Mouse (Mus musculus): Measurements from ENCODE around the gene Mrtfa. TPM values are rescaled to one million over a fixed set of nuclear protein-coding genes. Genes with fewer than 3 reads are reported as not detected.

The Mrtfa gene
- polyA plus RNA-seq, 1 experiment from 2014 or later: 23.8 TPM

DNA sequence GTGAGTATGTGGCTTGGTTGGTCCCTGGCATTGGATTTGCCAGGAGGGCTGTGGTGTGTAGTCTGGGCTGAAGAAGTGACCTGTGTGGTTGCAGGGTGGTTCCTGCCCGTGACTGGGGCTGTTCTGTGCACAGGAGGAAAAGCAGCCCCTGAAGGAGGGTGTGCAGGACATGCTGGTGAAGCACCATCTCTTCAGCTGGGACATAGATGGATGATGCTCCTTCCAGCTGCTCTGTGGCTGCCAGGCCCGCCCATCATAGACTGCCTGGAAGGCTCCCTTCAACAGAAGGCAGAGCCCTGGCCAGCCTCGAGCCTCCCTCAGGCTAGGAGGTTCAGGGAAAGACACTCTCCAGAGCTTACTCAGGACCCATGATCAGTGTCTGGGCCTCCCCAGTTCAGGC lies 179.0 kb downstream of the Mrtfa start:
- H3K36me3 ChIP-seq (ENCODE audit: control insufficient read depth, insufficient read depth, low read length): peaks cover 3% of the 10 kb centered on the region; the same call in 1 of the 2 replicates
- no peaks in the 10 kb centered on the region for H3K9me3 ChIP-seq (ENCODE audit: control insufficient read depth, low read length)
- no peak for ATAC-seq (ENCODE audit: insufficient read depth, low FRiP score, low TSS enrichment)
- H3K4me2 ChIP-seq (ENCODE audit: low read depth): no peak overlapping the region
- H3K9ac ChIP-seq (ENCODE audit: low read length): no peak overlapping the region
- no peak overlapping the region for H3K4me3 ChIP-seq (ENCODE audit: low read depth, low read length)
- H3K27me3 ChIP-seq (ENCODE audit: control insufficient read depth, insufficient read depth, low read length): no peaks in the 10 kb centered on the region
- WGBS: 66% methylated on average over 3 of the region's 3 CpGs
- DNase-seq (ENCODE audit: low spot score): no peak
- H3K27ac ChIP-seq (ENCODE audit: low read depth, low read length): no peak overlapping the region
- H3K4me1 ChIP-seq (ENCODE audit: control insufficient read depth, insufficient read depth, low read length): no peaks in the 10 kb centered on the region

DNA sequence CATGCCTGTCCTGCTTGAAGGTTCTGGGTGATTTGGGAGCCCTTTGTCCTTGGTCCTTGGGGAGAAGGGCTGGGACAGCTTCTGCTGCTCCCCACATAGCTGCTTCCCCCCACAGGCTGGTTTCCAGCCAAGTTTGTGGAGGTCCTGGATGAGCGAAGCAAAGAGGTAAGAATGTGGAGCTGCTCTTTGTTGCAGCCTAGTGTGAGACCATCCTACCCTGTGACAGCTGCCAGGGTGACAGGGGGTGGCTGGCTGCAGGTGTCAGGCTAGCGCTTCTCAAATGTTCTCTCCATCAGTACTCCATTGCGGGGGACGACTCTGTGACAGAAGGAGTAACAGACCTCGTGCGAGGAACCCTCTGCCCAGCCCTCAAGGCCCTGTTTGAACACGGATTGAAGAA lies 180.4 kb downstream of the Mrtfa start:
- ATAC-seq (ENCODE audit: insufficient read depth, low FRiP score, low TSS enrichment) (no peak), DNase-seq (ENCODE audit: low spot score) (no peak)
- no peaks in the 10 kb centered on the region for H3K4me1 ChIP-seq (ENCODE audit: control insufficient read depth, insufficient read depth, low read length)
- no peaks in the 10 kb centered on the region for H3K9me3 ChIP-seq (ENCODE audit: control insufficient read depth, low read length)
- no peaks in the 10 kb centered on the region for H3K27me3 ChIP-seq (ENCODE audit: control insufficient read depth, insufficient read depth, low read length)
- 90% methylated on average over 7 of the region's 7 CpGs for WGBS
- H3K36me3 ChIP-seq (ENCODE audit: control insufficient read depth, insufficient read depth, low read length): no peaks in the 10 kb centered on the region; the same call in 1 of the 2 replicates
- no peak overlapping the region for H3K4me2 ChIP-seq (ENCODE audit: low read depth)
- H3K9ac ChIP-seq (ENCODE audit: low read length): no peak overlapping the region
- no peak overlapping the region for H3K4me3 ChIP-seq (ENCODE audit: low read depth, low read length)
- no peak overlapping the region for H3K27ac ChIP-seq (ENCODE audit: low read depth, low read length)

DNA sequence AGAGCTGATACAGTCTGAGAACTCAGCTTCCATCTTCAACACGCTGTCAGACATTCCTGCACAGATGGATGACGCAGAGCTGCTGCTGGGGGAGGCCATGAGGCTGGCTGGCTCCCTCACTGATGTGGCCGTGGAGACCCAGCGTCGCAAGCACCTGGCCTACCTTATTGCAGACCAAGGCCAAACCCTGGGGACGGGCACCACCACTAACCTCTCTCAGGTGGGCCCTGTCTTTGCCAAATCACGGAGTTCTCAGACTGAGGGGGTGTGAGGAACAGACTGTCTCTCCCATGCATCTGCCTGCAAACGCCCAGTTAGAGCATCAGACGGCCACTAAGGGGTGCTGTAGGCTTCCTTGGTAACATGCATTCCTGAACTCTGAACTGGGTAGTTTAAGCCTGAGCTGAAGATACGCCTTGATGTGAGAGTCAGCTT lies 181.9 kb downstream of the Mrtfa start:
- Histone ChIP-seq H3K9ac (ENCODE audit: low read length) (no peak overlapping the region), H3K27ac (ENCODE audit: low read depth, low read length) (no peak overlapping the region), H3K4me1 (ENCODE audit: control insufficient read depth, insufficient read depth, low read length) (no peaks in the 10 kb centered on the region), H3K27me3 (ENCODE audit: control insufficient read depth, insufficient read depth, low read length) (no peaks in the 10 kb centered on the region), H3K4me3 (ENCODE audit: low read depth, low read length) (no peak overlapping the region), H3K9me3 (ENCODE audit: control insufficient read depth, low read length) (no peaks in the 10 kb centered on the region), H3K36me3 (ENCODE audit: control insufficient read depth, insufficient read depth, low read length) (no peaks in the 10 kb centered on the region; the same call in 1 of the 2 replicates), H3K4me2 (ENCODE audit: low read depth) (no peak overlapping the region)
- ATAC-seq (ENCODE audit: insufficient read depth, low FRiP score, low TSS enrichment) (no peak), DNase-seq (ENCODE audit: low spot score) (no peak)
- WGBS: 61% methylated on average over 10 of the region's 10 CpGs

DNA sequence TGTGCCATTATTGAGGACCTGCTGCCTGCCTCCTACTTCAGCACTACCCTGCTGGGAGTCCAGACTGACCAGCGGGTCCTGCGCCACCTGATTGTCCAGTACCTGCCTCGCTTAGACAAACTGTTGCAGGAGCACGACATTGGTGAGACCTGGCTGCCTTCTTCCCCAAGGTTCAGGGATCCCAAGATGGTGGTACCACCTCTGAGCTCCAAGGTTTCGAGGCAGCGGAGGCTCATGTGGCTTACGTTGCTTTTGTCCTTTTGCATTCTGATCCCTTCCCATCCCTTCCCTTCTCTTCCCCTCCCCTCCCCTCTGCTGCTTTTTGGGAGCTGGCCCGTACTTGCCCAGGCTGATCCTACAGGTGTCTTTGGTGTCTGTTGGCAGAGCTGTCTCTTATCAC lies 182.7 kb downstream of the Mrtfa start:
- Histone ChIP-seq H3K9ac (ENCODE audit: low read length) (no peak overlapping the region), H3K4me3 (ENCODE audit: low read depth, low read length) (no peak overlapping the region), H3K27ac (ENCODE audit: low read depth, low read length) (no peak overlapping the region), H3K9me3 (ENCODE audit: control insufficient read depth, low read length) (no peaks in the 10 kb centered on the region), H3K36me3 (ENCODE audit: control insufficient read depth, insufficient read depth, low read length) (no peaks in the 10 kb centered on the region; the same call in 1 of the 2 replicates), H3K4me2 (ENCODE audit: low read depth) (no peak overlapping the region), H3K4me1 (ENCODE audit: control insufficient read depth, insufficient read depth, low read length) (no peaks in the 10 kb centered on the region), H3K27me3 (ENCODE audit: control insufficient read depth, insufficient read depth, low read length) (no peaks in the 10 kb centered on the region)
- DNase-seq (ENCODE audit: low spot score): no peak
- 88% methylated on average over 8 of the region's 8 CpGs for WGBS
- no peak for ATAC-seq (ENCODE audit: insufficient read depth, low FRiP score, low TSS enrichment)

DNA sequence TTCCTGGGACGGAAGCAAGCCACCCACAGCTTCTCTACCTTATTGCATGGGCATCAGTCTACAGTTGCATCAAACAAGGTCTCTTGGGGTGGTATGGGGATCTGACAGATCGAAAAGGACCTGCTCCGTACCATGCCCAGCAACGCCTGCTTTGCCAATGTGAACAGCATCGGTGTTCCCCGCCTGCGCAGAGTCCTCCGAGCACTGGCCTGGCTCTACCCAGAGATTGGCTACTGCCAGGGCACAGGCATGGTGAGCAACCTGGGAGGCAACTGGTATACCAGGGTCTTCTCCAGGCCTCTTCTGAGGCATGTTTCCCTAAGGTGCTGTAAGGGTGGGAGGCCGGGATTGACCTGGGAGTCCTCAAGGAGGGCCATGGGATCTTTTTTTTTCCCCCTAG lies 183.2 kb downstream of the Mrtfa start:
- Histone ChIP-seq H3K27me3 (ENCODE audit: control insufficient read depth, insufficient read depth, low read length) (no peaks in the 10 kb centered on the region), H3K4me2 (ENCODE audit: low read depth) (no peak overlapping the region), H3K9me3 (ENCODE audit: control insufficient read depth, low read length) (no peaks in the 10 kb centered on the region), H3K27ac (ENCODE audit: low read depth, low read length) (no peak overlapping the region), H3K4me3 (ENCODE audit: low read depth, low read length) (no peak overlapping the region), H3K9ac (ENCODE audit: low read length) (no peak overlapping the region), H3K4me1 (ENCODE audit: control insufficient read depth, insufficient read depth, low read length) (no peaks in the 10 kb centered on the region), H3K36me3 (ENCODE audit: control insufficient read depth, insufficient read depth, low read length) (no peaks in the 10 kb centered on the region; the same call in 1 of the 2 replicates)
- ATAC-seq (ENCODE audit: insufficient read depth, low FRiP score, low TSS enrichment) (no peak), DNase-seq (ENCODE audit: low spot score) (no peak)
- whole genome bisulfite sequencing: 95% methylated on average over 9 of the region's 9 CpGs

DNA sequence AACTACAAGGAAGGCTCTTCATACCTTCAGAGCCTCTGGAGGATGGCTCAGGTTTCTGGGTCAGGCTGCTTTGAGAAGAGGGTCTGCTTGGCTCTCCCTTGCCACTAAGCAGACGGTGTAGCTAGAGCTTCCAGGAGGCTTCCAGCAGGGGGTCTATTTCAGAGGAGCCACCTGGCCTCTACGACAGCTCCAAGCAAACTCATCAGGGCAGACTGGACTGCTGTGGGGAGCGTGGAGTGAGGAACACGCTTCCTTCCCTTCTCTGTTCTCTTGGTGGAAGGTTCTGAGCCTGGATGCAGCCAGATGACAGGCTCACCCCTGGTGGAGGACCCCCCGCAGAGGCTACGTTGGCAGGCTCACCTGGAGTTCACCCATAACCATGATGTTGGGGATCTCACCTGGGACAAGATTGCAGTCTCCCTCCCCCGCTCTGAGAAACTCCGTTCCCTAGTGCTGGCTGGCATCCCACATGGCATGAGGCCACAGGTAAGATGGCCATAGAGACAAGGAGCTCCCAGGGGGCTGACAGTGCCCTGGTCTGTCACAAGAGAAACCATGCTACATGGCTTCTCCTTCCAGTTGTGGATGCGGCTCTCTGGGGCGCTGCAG lies 184.3 kb downstream of the Mrtfa start:
- DNase-seq (ENCODE audit: low spot score) (no peak), ATAC-seq (ENCODE audit: insufficient read depth, low FRiP score, low TSS enrichment) (no peak)
- no peaks in the 10 kb centered on the region for H3K9me3 ChIP-seq (ENCODE audit: control insufficient read depth, low read length)
- WGBS: 87% methylated on average over 10 of the region's 10 CpGs
- no peak overlapping the region for H3K4me3 ChIP-seq (ENCODE audit: low read depth, low read length)
- H3K9ac ChIP-seq (ENCODE audit: low read length): no peak overlapping the region
- no peaks in the 10 kb centered on the region for H3K27me3 ChIP-seq (ENCODE audit: control insufficient read depth, insufficient read depth, low read length)
- no peak overlapping the region for H3K4me2 ChIP-seq (ENCODE audit: low read depth)
- H3K27ac ChIP-seq (ENCODE audit: low read depth, low read length): no peak overlapping the region
- H3K4me1 ChIP-seq (ENCODE audit: control insufficient read depth, insufficient read depth, low read length): no peaks in the 10 kb centered on the region
- no peaks in the 10 kb centered on the region for H3K36me3 ChIP-seq (ENCODE audit: control insufficient read depth, insufficient read depth, low read length)

DNA sequence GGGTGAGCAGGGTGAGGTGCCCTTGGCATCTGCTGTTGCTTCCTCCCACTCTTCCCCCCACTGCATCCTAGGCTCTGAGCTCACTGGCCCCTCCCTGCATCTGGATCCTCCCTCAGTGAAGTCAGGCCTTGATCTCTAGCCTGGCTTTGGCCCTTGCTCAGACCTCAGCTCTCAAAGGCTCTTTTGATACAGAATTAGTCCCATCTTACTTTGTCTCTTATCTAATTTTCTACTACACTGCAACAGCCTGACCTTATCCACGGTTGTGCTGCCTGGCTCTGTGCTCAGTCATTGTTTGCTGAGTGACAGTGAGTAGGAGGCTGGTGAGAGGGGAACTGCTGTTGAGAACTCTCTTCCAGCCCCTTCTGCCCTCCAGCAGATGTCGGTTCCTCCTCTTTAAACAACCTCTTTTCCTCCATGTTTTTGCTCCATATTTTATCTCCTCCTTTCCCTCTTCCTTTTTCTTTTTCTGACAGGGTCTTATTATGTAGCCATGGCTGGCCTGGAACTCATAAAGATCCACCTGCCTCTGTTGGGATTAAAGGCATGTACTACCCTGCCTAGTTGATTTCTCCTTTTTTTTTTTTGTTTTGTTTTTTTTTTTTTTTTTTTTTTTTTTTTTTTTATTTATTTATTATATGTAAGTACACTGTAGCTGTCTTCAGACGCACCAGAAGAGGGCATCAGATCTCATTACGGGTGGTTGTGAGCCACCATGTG lies 190.0 kb downstream of the Mrtfa start:
- 50% methylated on average over 2 of the region's 4 CpGs for WGBS
- no peak overlapping the region for H3K27ac ChIP-seq (ENCODE audit: low read depth, low read length)
- H3K9me3 ChIP-seq (ENCODE audit: control insufficient read depth, low read length): no peaks in the 10 kb centered on the region
- H3K27me3 ChIP-seq (ENCODE audit: control insufficient read depth, insufficient read depth, low read length): no peaks in the 10 kb centered on the region
- H3K36me3 ChIP-seq (ENCODE audit: control insufficient read depth, insufficient read depth, low read length): no peaks in the 10 kb centered on the region
- no peak for DNase-seq (ENCODE audit: low spot score)
- H3K9ac ChIP-seq (ENCODE audit: low read length): no peak overlapping the region
- H3K4me2 ChIP-seq (ENCODE audit: low read depth): no peak overlapping the region
- no peak for ATAC-seq (ENCODE audit: insufficient read depth, low FRiP score, low TSS enrichment)
- H3K4me3 ChIP-seq (ENCODE audit: low read depth, low read length): no peak overlapping the region
- 0 out of 2 replicates have a peak, but pooled peaks cover 2% of the 10 kb centered on the region for H3K4me1 ChIP-seq (ENCODE audit: control insufficient read depth, insufficient read depth, low read length)

DNA sequence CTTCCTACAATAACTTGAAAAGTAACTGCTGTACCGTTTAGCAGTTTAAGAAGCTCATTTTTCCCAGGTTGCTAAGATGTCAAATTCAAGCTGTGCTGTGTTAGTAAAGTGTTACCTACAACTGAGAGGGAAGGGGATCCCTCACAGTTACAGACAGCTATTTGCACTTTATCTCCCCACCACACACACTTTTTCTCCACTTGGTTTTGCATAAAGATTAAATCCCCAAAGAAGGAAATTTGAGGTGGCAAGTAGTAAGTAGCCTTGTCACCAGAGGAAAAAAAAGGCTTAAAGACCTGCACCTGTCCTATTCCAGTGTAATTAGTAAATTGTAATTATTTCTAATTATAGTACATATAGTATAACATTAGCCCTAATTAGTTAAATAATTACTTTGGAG lies 193.5 kb downstream of the Mrtfa start:
- no peak for DNase-seq (ENCODE audit: low spot score)
- H3K4me3 ChIP-seq (ENCODE audit: low read depth, low read length): no peak overlapping the region
- no peak for ATAC-seq (ENCODE audit: insufficient read depth, low FRiP score, low TSS enrichment)
- no peak overlapping the region for H3K4me2 ChIP-seq (ENCODE audit: low read depth)
- H3K36me3 ChIP-seq (ENCODE audit: control insufficient read depth, insufficient read depth, low read length): no peaks in the 10 kb centered on the region
- 0 out of 2 replicates have a peak, but pooled peaks cover 2% of the 10 kb centered on the region for H3K4me1 ChIP-seq (ENCODE audit: control insufficient read depth, insufficient read depth, low read length)
- no peak overlapping the region for H3K9ac ChIP-seq (ENCODE audit: low read length)
- H3K9me3 ChIP-seq (ENCODE audit: control insufficient read depth, low read length): no peaks in the 10 kb centered on the region
- WGBS: 54% methylated on average over 1 of the region's 1 CpGs
- H3K27ac ChIP-seq (ENCODE audit: low read depth, low read length): no peak overlapping the region
- H3K27me3 ChIP-seq (ENCODE audit: control insufficient read depth, insufficient read depth, low read length): no peaks in the 10 kb centered on the region

Data from neural tube, embryonic 11.5 days (tissue).